Mouse (Mus musculus): ENCODE data around the gene Dctn3. TPM values are rescaled to one million over a fixed set of nuclear protein-coding genes. Genes with fewer than 3 reads are reported as not detected.
A peak's percentile ranks its signal among the peaks of the same experiment; 100 is the strongest.
"Not testable (repeated sequence)": the region's sequence is repeated elsewhere in the genome, so short reads cannot be mapped to it uniquely, and the experiment has no call there.

Dctn3 gene
- 119 and 128 TPM in 2 replicates for polyA plus RNA-seq (2014; fragmentation: Nextera tagmentation; extraction: Ambion mirVana)

- Histone ChIP-seq H3K36me3 (replicated peaks; ENCODE audit: control insufficient read depth, insufficient read depth, low read depth, low read length) (no peaks in the 10 kb centered on the region; the same call in 1 of the 2 replicates), H3K4me3 (ENCODE audit: low read depth, low read length) (peak within 1 kb of the TSS; percentile 79), H3K4me1 (ENCODE audit: control insufficient read depth, insufficient read depth, low read length) (peaks cover 3% of the 10 kb centered on the region; the same call in 1 of the 2 replicates), H3K9me3 (replicated peaks; ENCODE audit: control insufficient read depth, low read length) (no peaks in the 10 kb centered on the region), H3K4me2 (ENCODE audit: low read depth, low read length) (peak within 1 kb of the TSS; percentile 56), H3K27me3 (ENCODE audit: control insufficient read depth, insufficient read depth, low read length) (peaks cover 38% of the 10 kb centered on the region), H3K9ac (replicated peaks; ENCODE audit: low read length) (peak within 1 kb of the TSS; percentile 76), H3K27ac (replicated peaks; ENCODE audit: low read depth, low read length) (no peak within 1 kb of the TSS)
- ATAC-seq (replicated peaks; ENCODE audit: insufficient number of reproducible peaks, low FRiP score, low TSS enrichment, low read depth): peak; percentile 88
- WGBS: under 1% methylated on average over 27 of the region's 27 CpGs
- peak; percentile 98 for DNase-seq (ENCODE audit: low spot score)
Observed at GRCm38 (mm10) chr4:41722918-41723351, at the start of gene Dctn3. TSS of gene Dctn3 (minus strand) at chr4:41723170.

GRCm38 (mm10) chr4:41767301-41767700, 44.3 kb upstream of the Dctn3 start:
- H3K4me2 ChIP-seq (ENCODE audit: low read depth, low read length); H3K9me3 ChIP-seq (replicated peaks; ENCODE audit: control insufficient read depth, low read length); H3K36me3 ChIP-seq (replicated peaks; ENCODE audit: control insufficient read depth, insufficient read depth, low read depth, low read length); H3K9ac ChIP-seq (replicated peaks; ENCODE audit: low read length); H3K4me1 ChIP-seq (ENCODE audit: control insufficient read depth, insufficient read depth, low read length); H3K4me3 ChIP-seq (ENCODE audit: low read depth, low read length); DNase-seq (ENCODE audit: low spot score); H3K27ac ChIP-seq (replicated peaks; ENCODE audit: low read depth, low read length); ATAC-seq (replicated peaks; ENCODE audit: insufficient number of reproducible peaks, low FRiP score, low TSS enrichment, low read depth); H3K27me3 ChIP-seq (ENCODE audit: control insufficient read depth, insufficient read depth, low read length): not testable (repeated sequence)
- 81% methylated on average over 10 of the region's 10 CpGs for WGBS

DNA sequence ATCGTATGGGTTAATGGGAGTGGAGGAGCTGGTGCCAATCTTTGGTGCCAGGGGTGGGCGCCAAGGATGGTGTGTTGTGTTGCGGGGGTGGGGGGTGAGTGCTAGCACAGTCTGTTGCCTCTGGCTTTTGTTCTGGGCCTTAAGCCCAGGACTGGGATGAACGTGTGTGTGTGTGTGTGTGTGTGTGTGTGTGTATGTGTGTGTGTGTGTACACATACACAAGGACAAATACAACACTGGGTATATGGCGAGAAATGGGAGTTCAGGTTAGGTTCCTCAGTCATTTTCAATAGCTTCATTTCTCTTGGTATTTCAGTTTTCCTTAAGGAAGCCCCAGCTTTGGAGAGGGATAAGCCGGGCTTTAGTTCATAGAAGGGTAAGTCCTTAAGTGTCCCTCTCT, 40.2 kb upstream of the Dctn3 start:
- H3K4me2 ChIP-seq (ENCODE audit: low read depth, low read length): peak overlapping the region; percentile 54; the same call in 1 of the 2 replicates
- H3K9ac ChIP-seq (replicated peaks; ENCODE audit: low read length); H3K27me3 ChIP-seq (ENCODE audit: control insufficient read depth, insufficient read depth, low read length); ATAC-seq (replicated peaks; ENCODE audit: insufficient number of reproducible peaks, low FRiP score, low TSS enrichment, low read depth); H3K4me1 ChIP-seq (ENCODE audit: control insufficient read depth, insufficient read depth, low read length); H3K4me3 ChIP-seq (ENCODE audit: low read depth, low read length); H3K9me3 ChIP-seq (replicated peaks; ENCODE audit: control insufficient read depth, low read length); H3K36me3 ChIP-seq (replicated peaks; ENCODE audit: control insufficient read depth, insufficient read depth, low read depth, low read length); DNase-seq (ENCODE audit: low spot score): not testable (repeated sequence)
- 68% methylated on average over 3 of the region's 6 CpGs for WGBS
- peak overlapping the region; percentile 95; the same call in 1 of the 2 replicates for H3K27ac ChIP-seq (replicated peaks; ENCODE audit: low read depth, low read length)

GRCm38 (mm10) chr4:41762688-41763114, 39.7 kb upstream of the Dctn3 start:
- Histone ChIP-seq H3K9ac (replicated peaks; ENCODE audit: low read length) (peak overlapping the region; percentile 55), H3K4me2 (ENCODE audit: low read depth, low read length) (peak overlapping the region; percentile 54), H3K4me3 (ENCODE audit: low read depth, low read length) (peak overlapping the region; percentile 40), H3K27ac (replicated peaks; ENCODE audit: low read depth, low read length) (peak overlapping the region; percentile 95)
- ATAC-seq (replicated peaks; ENCODE audit: insufficient number of reproducible peaks, low FRiP score, low TSS enrichment, low read depth) (peak; percentile 70), DNase-seq (ENCODE audit: low spot score) (peak; percentile 82)
- H3K36me3 ChIP-seq (replicated peaks; ENCODE audit: control insufficient read depth, insufficient read depth, low read depth, low read length); H3K4me1 ChIP-seq (ENCODE audit: control insufficient read depth, insufficient read depth, low read length); H3K27me3 ChIP-seq (ENCODE audit: control insufficient read depth, insufficient read depth, low read length); H3K9me3 ChIP-seq (replicated peaks; ENCODE audit: control insufficient read depth, low read length): not testable (repeated sequence)
- 19% methylated on average over 8 of the region's 8 CpGs for WGBS

GRCm38 (mm10) chr4:41762099-41762687, 39.2 kb upstream of the Dctn3 start:
- Histone ChIP-seq H3K4me1 (ENCODE audit: control insufficient read depth, insufficient read depth, low read length) (peaks cover 5% of the 10 kb centered on the region), H3K36me3 (replicated peaks; ENCODE audit: control insufficient read depth, insufficient read depth, low read depth, low read length) (no peaks in the 10 kb centered on the region), H3K27ac (replicated peaks; ENCODE audit: low read depth, low read length) (peak overlapping the region; percentile 95), H3K9ac (replicated peaks; ENCODE audit: low read length) (peak overlapping the region; percentile 55), H3K4me3 (ENCODE audit: low read depth, low read length) (peak overlapping the region; percentile 40), H3K9me3 (replicated peaks; ENCODE audit: control insufficient read depth, low read length) (no peaks in the 10 kb centered on the region), H3K27me3 (ENCODE audit: control insufficient read depth, insufficient read depth, low read length) (no peaks in the 10 kb centered on the region), H3K4me2 (ENCODE audit: low read depth, low read length) (peak overlapping the region; percentile 54)
- peak; percentile 88 for DNase-seq (ENCODE audit: low spot score)
- WGBS: 23% methylated on average over 8 of the region's 8 CpGs
- ATAC-seq (replicated peaks; ENCODE audit: insufficient number of reproducible peaks, low FRiP score, low TSS enrichment, low read depth): peak; percentile 70

GRCm38 (mm10) chr4:41761680-41762079, 38.7 kb upstream of the Dctn3 start:
- Histone ChIP-seq H3K4me3 (ENCODE audit: low read depth, low read length) (peak overlapping the region; percentile 40), H3K27me3 (ENCODE audit: control insufficient read depth, insufficient read depth, low read length) (no peaks in the 10 kb centered on the region), H3K4me2 (ENCODE audit: low read depth, low read length) (peak overlapping the region; percentile 54), H3K36me3 (replicated peaks; ENCODE audit: control insufficient read depth, insufficient read depth, low read depth, low read length) (no peaks in the 10 kb centered on the region), H3K27ac (replicated peaks; ENCODE audit: low read depth, low read length) (peak overlapping the region; percentile 95), H3K9me3 (replicated peaks; ENCODE audit: control insufficient read depth, low read length) (no peaks in the 10 kb centered on the region), H3K4me1 (ENCODE audit: control insufficient read depth, insufficient read depth, low read length) (peaks cover 5% of the 10 kb centered on the region), H3K9ac (replicated peaks; ENCODE audit: low read length) (peak overlapping the region; percentile 55)
- DNase-seq (ENCODE audit: low spot score): peak; percentile 56
- no peak for ATAC-seq (replicated peaks; ENCODE audit: insufficient number of reproducible peaks, low FRiP score, low TSS enrichment, low read depth)

DNA sequence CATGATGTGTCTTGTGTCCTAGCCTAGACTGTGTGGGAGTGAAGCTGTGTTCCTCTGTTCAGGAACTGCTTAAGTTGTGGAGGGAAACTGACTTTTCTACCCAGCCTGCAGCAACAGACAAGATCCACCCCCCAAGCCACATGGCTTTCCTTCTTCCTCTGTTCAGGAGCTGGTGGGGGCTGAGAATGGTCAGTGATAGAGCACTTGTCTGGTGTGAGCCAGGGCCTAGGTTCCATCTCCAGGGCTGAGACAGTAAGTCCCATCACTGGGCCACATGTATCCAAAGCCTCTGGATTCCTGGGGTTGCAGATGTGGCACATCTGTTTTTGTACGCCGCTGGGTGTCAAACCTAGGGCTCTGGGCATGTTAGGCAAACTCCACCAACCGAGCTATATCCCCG, 37.9 kb upstream of the Dctn3 start:
- 0 out of 2 replicates have a peak, but pooled peaks have one; percentile 12 for ATAC-seq (replicated peaks; ENCODE audit: insufficient number of reproducible peaks, low FRiP score, low TSS enrichment, low read depth)
- Histone ChIP-seq H3K27ac (replicated peaks; ENCODE audit: low read depth, low read length) (peak overlapping the region; percentile 95), H3K4me1 (ENCODE audit: control insufficient read depth, insufficient read depth, low read length) (peaks cover 5% of the 10 kb centered on the region)

DNA sequence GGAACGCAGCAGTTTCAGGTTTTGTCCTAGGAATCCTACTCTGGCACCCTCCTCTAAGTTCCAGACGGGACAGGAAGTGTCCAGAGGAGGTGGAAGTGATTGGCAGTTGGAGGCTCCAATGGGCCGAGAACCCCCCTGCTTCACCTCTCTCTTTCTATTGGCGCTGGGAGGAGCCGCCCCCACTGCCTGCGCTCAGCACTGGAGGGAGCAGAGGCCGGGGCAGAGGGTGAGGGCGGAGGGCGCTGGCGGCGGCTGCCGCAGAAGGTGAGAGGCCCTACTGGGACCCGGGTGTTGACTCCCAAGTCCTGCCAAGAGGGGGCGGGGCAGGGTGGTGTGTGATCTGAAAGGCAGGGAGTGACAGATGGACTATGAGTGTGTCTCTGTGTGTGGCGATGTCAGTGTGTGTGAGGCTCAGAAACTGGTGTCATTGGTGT, 37.3 kb upstream of the Dctn3 start:
- H3K9me3 ChIP-seq (replicated peaks; ENCODE audit: control insufficient read depth, low read length): no peaks in the 10 kb centered on the region
- 0% methylated on average over 15 of the region's 15 CpGs for WGBS
- H3K27me3 ChIP-seq (ENCODE audit: control insufficient read depth, insufficient read depth, low read length): no peaks in the 10 kb centered on the region
- ATAC-seq (replicated peaks; ENCODE audit: insufficient number of reproducible peaks, low FRiP score, low TSS enrichment, low read depth) (peak; percentile 78), DNase-seq (ENCODE audit: low spot score) (peak; percentile 89)
- H3K9ac ChIP-seq (replicated peaks; ENCODE audit: low read length): peak overlapping the region; percentile 55
- peak overlapping the region; percentile 40 for H3K4me3 ChIP-seq (ENCODE audit: low read depth, low read length)
- H3K36me3 ChIP-seq (replicated peaks; ENCODE audit: control insufficient read depth, insufficient read depth, low read depth, low read length): no peaks in the 10 kb centered on the region
- peaks cover 5% of the 10 kb centered on the region for H3K4me1 ChIP-seq (ENCODE audit: control insufficient read depth, insufficient read depth, low read length)
- H3K27ac ChIP-seq (replicated peaks; ENCODE audit: low read depth, low read length): peak overlapping the region; percentile 95
- peak overlapping the region; percentile 54 for H3K4me2 ChIP-seq (ENCODE audit: low read depth, low read length)

More for the DNA sequence above, 37.9 kb upstream of the Dctn3 start:
- WGBS: 74% methylated on average over 4 of the region's 4 CpGs
- peak overlapping the region; percentile 55 for H3K9ac ChIP-seq (replicated peaks; ENCODE audit: low read length)
- H3K9me3 ChIP-seq (replicated peaks; ENCODE audit: control insufficient read depth, low read length): no peaks in the 10 kb centered on the region
- H3K27me3 ChIP-seq (ENCODE audit: control insufficient read depth, insufficient read depth, low read length): no peaks in the 10 kb centered on the region
- H3K36me3 ChIP-seq (replicated peaks; ENCODE audit: control insufficient read depth, insufficient read depth, low read depth, low read length): no peaks in the 10 kb centered on the region
- peak overlapping the region; percentile 40 for H3K4me3 ChIP-seq (ENCODE audit: low read depth, low read length)
- no peak for DNase-seq (ENCODE audit: low spot score)
- peak overlapping the region; percentile 54 for H3K4me2 ChIP-seq (ENCODE audit: low read depth, low read length)

Data from embryonic facial prominence, embryonic 11.5 days (tissue).